Mouse (Mus musculus) adrenal gland, postnatal 14 days (tissue): ENCODE data around the gene Eif1. TPM values are rescaled to one million over a fixed set of nuclear protein-coding genes. Genes with fewer than 3 reads are reported as not detected.
A peak's percentile ranks its signal among the peaks of the same experiment; 100 is the strongest.
"Not testable (repeated sequence)": the region's sequence is repeated elsewhere in the genome, so short reads cannot be mapped to it uniquely, and the experiment has no call there.

Experiments
- DNase-seq: peaks from one replicate; pipeline ENCODE4 v3.0.0; 2021; ENCODE audit warnings: mixed read lengths
- total RNA-seq: library from RNA; stranded (reverse); gene quantifications from 2 replicates; pipeline ENCODE4 v1.2.3, GENCODE M21; 2021

Gene Eif1
- total RNA-seq, 1 experiment from 2014 or later = 1,021 TPM

GRCm38 (mm10) chr11:100352076-100352857, 32.6 kb downstream of the Eif1 start:
- peak; percentile 48 for DNase-seq

- peak; percentile 75 for DNase-seq
Measured at GRCm38 (mm10) chr11:100355151-100355951, 35.7 kb downstream of the Eif1 start.

- peak; percentile 89 for DNase-seq
Measured at GRCm38 (mm10) chr11:100355972-100356818, 36.5 kb downstream of the Eif1 start, which contains the start of gene Hap1. TSS of gene Hap1 (minus strand) at chr11:100356128.

GRCm38 (mm10) chr11:100356819-100357211, 37.1 kb downstream of the Eif1 start:
- peak; percentile 40 for DNase-seq

- no peak for DNase-seq
Measured at GRCm38 (mm10) chr11:100357408-100357807, 37.7 kb downstream of the Eif1 start.

- no peak for DNase-seq
Measured at GRCm38 (mm10) chr11:100360175-100360574, 40.5 kb downstream of the Eif1 start.

GRCm38 (mm10) chr11:100361059-100361458, 41.4 kb downstream of the Eif1 start:
- DNase-seq = not testable (repeated sequence)

GRCm38 (mm10) chr11:100362209-100362978, 42.7 kb downstream of the Eif1 start:
- DNase-seq = peak; percentile 88

GRCm38 (mm10) chr11:100362979-100363562, 43.4 kb downstream of the Eif1 start:
- DNase-seq = peak; percentile 83

GRCm38 (mm10) chr11:100369145-100369544, 49.5 kb downstream of the Eif1 start:
- DNase-seq = no peak

- no peak for DNase-seq
Measured at GRCm38 (mm10) chr11:100369822-100370221, 50.1 kb downstream of the Eif1 start.

Other genes starting within 250 kb of the Eif1 start
- not detected in 2 replicates for gene Krt32, start 231.7 kb upstream of the Eif1 start, total RNA-seq
- not detected in 2 replicates for gene Krt35, start 223.6 kb upstream of the Eif1 start, total RNA-seq
- gene Krt36, start 214.3 kb upstream of the Eif1 start, total RNA-seq = 0.19 TPM in 1 of 2 replicates, not detected in the other
- gene Krt13, start 198.3 kb upstream of the Eif1 start, total RNA-seq = not detected in 2 replicates
- gene Krt15, start 184.0 kb upstream of the Eif1 start, total RNA-seq = not detected in 2 replicates
- 6.4 and 6.6 TPM in 2 replicates for gene Krt19, start 171.2 kb upstream of the Eif1 start, total RNA-seq
- gene Krt9, start 126.6 kb upstream of the Eif1 start, total RNA-seq = not detected in 2 replicates
- 0.38 and 0.41 TPM in 2 replicates for gene Krt14, start 112.3 kb upstream of the Eif1 start, total RNA-seq
- not detected in 2 replicates for gene Krt16, start 71.0 kb upstream of the Eif1 start, total RNA-seq
- gene Krt17, start 58.9 kb upstream of the Eif1 start, total RNA-seq = not detected in 2 replicates
- not detected in 2 replicates for gene Krt42, start 50.0 kb upstream of the Eif1 start, total RNA-seq
- not detected in 2 replicates for gene Gast, start 14.5 kb downstream of the Eif1 start, total RNA-seq
- 50.1 and 54.0 TPM in 2 replicates for gene Hap1, start 36.2 kb downstream of the Eif1 start, total RNA-seq
- gene Jup, start 77.9 kb downstream of the Eif1 start, total RNA-seq = 101 and 102 TPM in 2 replicates
- 25.8 and 26.7 TPM in 2 replicates for gene P3h4, start 95.0 kb downstream of the Eif1 start, total RNA-seq
- gene Fkbp10, start 95.8 kb downstream of the Eif1 start, total RNA-seq = 33.8 and 38.9 TPM in 2 replicates
- gene Nt5c3b, start 121.9 kb downstream of the Eif1 start, total RNA-seq = 51.5 and 57.5 TPM in 2 replicates
- 0.94 and 1.5 TPM in 2 replicates for gene Klhl10, start 122.0 kb downstream of the Eif1 start, total RNA-seq
- 42.9 and 44.2 TPM in 2 replicates for gene Klhl11, start 152.9 kb downstream of the Eif1 start, total RNA-seq
- gene Acly, start 208.1 kb downstream of the Eif1 start, total RNA-seq = 805 and 809 TPM in 2 replicates
- gene Ttc25, start 225.7 kb downstream of the Eif1 start, total RNA-seq = 1.3 TPM in 2 replicates